Mouse (Mus musculus): ENCODE data around the gene Mgat3. TPM values are rescaled to one million over a fixed set of nuclear protein-coding genes. Genes with fewer than 3 reads are reported as not detected.

The Mgat3 gene
- polyA plus RNA-seq, 1 experiment from 2014 or later, result 11.8 TPM

GRCm38 (mm10) chr15:80136645-80137044 is 36.9 kb upstream of the Mgat3 start:
- Histone ChIP-seq H3K36me3 (peaks cover 30% of the 10 kb centered on the region), H3K4me3 (no peak overlapping the region)

GRCm38 (mm10) chr15:80137945-80138791 is 35.4 kb upstream of the Mgat3 start:
- Histone ChIP-seq H3K27ac (replicated peaks) (peak overlapping the region; percentile 42; the same call in 1 of the 2 replicates), H3K4me1 (peaks cover 22% of the 10 kb centered on the region), H3K9ac (replicated peaks) (no peak overlapping the region), H3K9me3 (no peaks in the 10 kb centered on the region), H3K4me3 (no peak overlapping the region), H3K4me2 (replicated peaks) (no peak overlapping the region), H3K27me3 (no peaks in the 10 kb centered on the region), H3K36me3 (peaks cover 44% of the 10 kb centered on the region)
- WGBS, result 69% methylated on average over 17 of the region's 17 CpGs
- ATAC-seq (ENCODE audit: low FRiP score, low read depth), result no peak

More at GRCm38 (mm10) chr15:80136645-80137044, 36.9 kb upstream of the Mgat3 start:
- H3K9ac ChIP-seq (replicated peaks), result no peak overlapping the region
- peaks cover 22% of the 10 kb centered on the region for H3K4me1 ChIP-seq
- ATAC-seq (ENCODE audit: low FRiP score, low read depth), result no peak
- H3K4me2 ChIP-seq (replicated peaks), result no peak overlapping the region
- H3K27me3 ChIP-seq, result no peaks in the 10 kb centered on the region
- H3K9me3 ChIP-seq, result no peaks in the 10 kb centered on the region
- no peak overlapping the region for H3K27ac ChIP-seq (replicated peaks)
- 96% methylated on average over 3 of the region's 3 CpGs for WGBS

DNA sequence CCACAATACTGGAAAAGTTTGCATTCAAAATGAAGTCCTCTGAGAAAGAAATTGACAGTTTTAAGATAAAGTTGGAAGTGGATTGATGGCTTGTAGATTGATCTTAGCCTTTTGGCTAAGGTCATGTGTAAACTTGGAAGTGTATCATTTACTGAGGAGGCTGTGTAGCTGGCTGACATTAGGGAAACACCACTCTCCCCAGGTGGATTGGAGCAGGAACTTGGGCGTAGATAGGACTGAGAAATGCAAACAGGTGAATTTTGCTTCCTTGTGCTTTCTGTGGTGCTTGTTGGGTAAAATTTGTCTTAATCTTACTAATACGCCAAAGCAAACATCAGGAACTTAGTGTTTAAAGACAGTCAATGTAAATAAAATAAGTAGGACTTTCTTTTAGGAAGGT is 33.2 kb upstream of the Mgat3 start:
- peaks cover 63% of the 10 kb centered on the region for H3K36me3 ChIP-seq
- no peak overlapping the region for H3K4me2 ChIP-seq (replicated peaks)
- H3K9me3 ChIP-seq, result no peaks in the 10 kb centered on the region
- H3K27ac ChIP-seq (replicated peaks), result no peak overlapping the region
- H3K9ac ChIP-seq (replicated peaks), result no peak overlapping the region
- ATAC-seq (ENCODE audit: low FRiP score, low read depth), result no peak
- H3K4me3 ChIP-seq, result no peak overlapping the region
- H3K27me3 ChIP-seq, result no peaks in the 10 kb centered on the region
- H3K4me1 ChIP-seq, result peaks cover 8% of the 10 kb centered on the region; the same call in 1 of the 2 replicates
- 97% methylated on average over 2 of the region's 2 CpGs for WGBS

DNA sequence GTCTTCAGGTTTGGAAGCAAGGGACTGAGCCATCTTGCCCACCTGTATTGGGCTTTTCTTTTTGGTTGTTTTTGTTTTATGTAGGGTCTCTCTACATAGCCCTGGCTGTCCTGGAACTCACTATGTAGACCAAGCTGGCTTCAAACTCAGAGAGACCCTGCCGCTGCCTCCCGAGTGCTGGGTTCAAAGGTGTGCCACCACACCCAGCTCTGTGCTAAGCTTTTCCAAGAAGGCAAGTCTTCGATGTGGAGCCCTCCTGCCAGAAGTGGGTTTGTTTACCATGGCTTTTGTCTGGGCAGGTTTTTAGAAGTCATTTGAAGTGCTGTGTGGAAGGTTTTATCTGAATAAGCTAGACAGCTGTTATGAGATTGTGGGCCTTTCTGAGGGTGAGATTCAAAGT is 32.6 kb upstream of the Mgat3 start:
- Histone ChIP-seq H3K4me1 (peaks cover 9% of the 10 kb centered on the region; the same call in 1 of the 2 replicates), H3K4me3 (no peak overlapping the region), H3K9me3 (no peaks in the 10 kb centered on the region), H3K36me3 (peaks cover 64% of the 10 kb centered on the region), H3K4me2 (replicated peaks) (no peak overlapping the region), H3K27ac (replicated peaks) (no peak overlapping the region), H3K27me3 (no peaks in the 10 kb centered on the region), H3K9ac (replicated peaks) (no peak overlapping the region)
- 96% methylated on average over 3 of the region's 3 CpGs for WGBS
- no peak for ATAC-seq (ENCODE audit: low FRiP score, low read depth)

- peaks cover 13% of the 10 kb centered on the region; the same call in 1 of the 2 replicates for H3K4me1 ChIP-seq
- 99% methylated on average over 3 of the region's 3 CpGs for WGBS
- no peak overlapping the region for H3K4me2 ChIP-seq (replicated peaks)
- H3K9ac ChIP-seq (replicated peaks), result no peak overlapping the region
- H3K36me3 ChIP-seq, result peaks cover 55% of the 10 kb centered on the region
- no peak overlapping the region for H3K4me3 ChIP-seq
- ATAC-seq (ENCODE audit: low FRiP score, low read depth), result no peak
- no peaks in the 10 kb centered on the region for H3K27me3 ChIP-seq
- no peaks in the 10 kb centered on the region for H3K9me3 ChIP-seq
- no peak overlapping the region for H3K27ac ChIP-seq (replicated peaks)
Measured at GRCm38 (mm10) chr15:80142130-80142529, 31.4 kb upstream of the Mgat3 start.

- no peak overlapping the region for H3K4me3 ChIP-seq
- no peaks in the 10 kb centered on the region for H3K9me3 ChIP-seq
- no peak overlapping the region for H3K27ac ChIP-seq (replicated peaks)
- H3K4me1 ChIP-seq, result peaks cover 5% of the 10 kb centered on the region; the same call in 1 of the 2 replicates
- no peak for ATAC-seq (ENCODE audit: low FRiP score, low read depth)
- H3K4me2 ChIP-seq (replicated peaks), result no peak overlapping the region
- no peak overlapping the region for H3K9ac ChIP-seq (replicated peaks)
- 94% methylated on average over 6 of the region's 6 CpGs for WGBS
- no peaks in the 10 kb centered on the region for H3K27me3 ChIP-seq
- peaks cover 62% of the 10 kb centered on the region for H3K36me3 ChIP-seq
Measured at GRCm38 (mm10) chr15:80143760-80144159, 29.8 kb upstream of the Mgat3 start.

GRCm38 (mm10) chr15:80145397-80145796 is 28.1 kb upstream of the Mgat3 start:
- H3K36me3 ChIP-seq, result peaks cover 70% of the 10 kb centered on the region

GRCm38 (mm10) chr15:80146153-80146552 is 27.4 kb upstream of the Mgat3 start:
- peaks cover 5% of the 10 kb centered on the region; the same call in 1 of the 2 replicates for H3K4me1 ChIP-seq
- H3K4me3 ChIP-seq, result no peak overlapping the region
- H3K27ac ChIP-seq (replicated peaks), result no peak overlapping the region
- no peak overlapping the region for H3K4me2 ChIP-seq (replicated peaks)
- H3K9ac ChIP-seq (replicated peaks), result no peak overlapping the region
- H3K9me3 ChIP-seq, result no peaks in the 10 kb centered on the region
- no peaks in the 10 kb centered on the region for H3K27me3 ChIP-seq
- no peak for ATAC-seq (ENCODE audit: low FRiP score, low read depth)
- WGBS, result 74% methylated on average over 6 of the region's 6 CpGs
- peaks cover 71% of the 10 kb centered on the region for H3K36me3 ChIP-seq

More at GRCm38 (mm10) chr15:80145397-80145796, 28.1 kb upstream of the Mgat3 start:
- Histone ChIP-seq H3K4me2 (replicated peaks) (no peak overlapping the region), H3K27ac (replicated peaks) (no peak overlapping the region), H3K4me3 (no peak overlapping the region), H3K9me3 (no peaks in the 10 kb centered on the region), H3K27me3 (no peaks in the 10 kb centered on the region), H3K9ac (replicated peaks) (no peak overlapping the region), H3K4me1 (peaks cover 5% of the 10 kb centered on the region; the same call in 1 of the 2 replicates)
- no peak for ATAC-seq (ENCODE audit: low FRiP score, low read depth)
- 90% methylated on average over 5 of the region's 5 CpGs for WGBS

DNA sequence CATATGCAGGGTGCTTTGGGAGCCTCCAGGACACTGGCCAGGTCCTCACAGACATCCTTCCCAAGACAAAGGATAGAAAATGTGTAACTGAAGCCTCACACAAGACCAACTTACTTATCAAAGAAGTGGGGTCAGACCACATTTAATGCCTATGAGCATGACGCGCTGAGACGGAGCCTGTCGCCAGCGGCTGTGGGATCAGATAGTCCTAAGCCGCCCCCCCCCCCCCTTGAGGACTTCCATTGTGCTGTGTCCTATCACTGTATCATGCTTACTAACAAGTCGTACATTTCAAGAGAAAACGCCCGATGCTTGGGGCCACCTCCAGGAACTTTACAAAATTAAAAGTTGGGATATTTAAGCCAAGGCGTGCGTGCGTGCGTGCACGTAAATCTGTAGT is 26.4 kb upstream of the Mgat3 start:
- Histone ChIP-seq H3K9ac (replicated peaks) (no peak overlapping the region), H3K9me3 (no peaks in the 10 kb centered on the region), H3K4me2 (replicated peaks) (no peak overlapping the region), H3K27me3 (no peaks in the 10 kb centered on the region), H3K4me1 (peaks cover 5% of the 10 kb centered on the region; the same call in 1 of the 2 replicates), H3K27ac (replicated peaks) (no peak overlapping the region), H3K36me3 (peaks cover 69% of the 10 kb centered on the region), H3K4me3 (no peak overlapping the region)
- WGBS, result 77% methylated on average over 14 of the region's 14 CpGs
- no peak for ATAC-seq (ENCODE audit: low FRiP score, low read depth)

- no peak overlapping the region for H3K4me3 ChIP-seq
- peaks cover 5% of the 10 kb centered on the region; the same call in 1 of the 2 replicates for H3K4me1 ChIP-seq
- no peaks in the 10 kb centered on the region for H3K9me3 ChIP-seq
- H3K27me3 ChIP-seq, result no peaks in the 10 kb centered on the region
- no peak overlapping the region for H3K9ac ChIP-seq (replicated peaks)
- 73% methylated on average over 5 of the region's 5 CpGs for WGBS
- ATAC-seq (ENCODE audit: low FRiP score, low read depth), result no peak
- H3K4me2 ChIP-seq (replicated peaks), result no peak overlapping the region
- peaks cover 68% of the 10 kb centered on the region for H3K36me3 ChIP-seq
- H3K27ac ChIP-seq (replicated peaks), result peak overlapping the region; percentile 30; the same call in 1 of the 2 replicates
Measured at GRCm38 (mm10) chr15:80147511-80147910, 26.0 kb upstream of the Mgat3 start.

DNA sequence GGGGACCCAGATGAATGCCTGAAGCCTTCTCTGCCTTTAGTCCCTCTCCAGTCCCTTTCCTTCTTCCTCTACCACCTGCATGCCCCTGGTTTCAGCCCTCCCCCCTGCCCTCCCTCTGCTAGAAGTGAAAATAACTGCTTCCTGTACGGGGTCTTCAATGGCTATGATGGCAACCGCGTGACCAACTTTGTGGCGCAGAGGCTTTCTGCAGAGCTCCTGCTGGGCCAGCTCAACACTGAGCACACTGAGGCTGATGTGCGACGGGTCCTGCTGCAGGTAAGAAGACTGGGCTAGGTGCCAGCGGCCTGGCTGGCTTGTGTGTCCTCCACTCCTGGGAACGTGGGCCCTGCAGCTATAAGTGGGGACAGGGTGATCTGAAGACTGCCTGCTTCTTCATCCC is 25.0 kb upstream of the Mgat3 start:
- WGBS, result 88% methylated on average over 8 of the region's 8 CpGs

GRCm38 (mm10) chr15:80149517-80149916 is 24.0 kb upstream of the Mgat3 start:
- no peak for ATAC-seq (ENCODE audit: low FRiP score, low read depth)
- WGBS, result 91% methylated on average over 7 of the region's 7 CpGs
- Histone ChIP-seq H3K4me3 (no peak overlapping the region), H3K27ac (replicated peaks) (no peak overlapping the region), H3K4me1 (peaks cover 5% of the 10 kb centered on the region; the same call in 1 of the 2 replicates), H3K9ac (replicated peaks) (no peak overlapping the region), H3K9me3 (no peaks in the 10 kb centered on the region), H3K36me3 (peaks cover 71% of the 10 kb centered on the region), H3K4me2 (replicated peaks) (no peak overlapping the region), H3K27me3 (no peaks in the 10 kb centered on the region)

More for the DNA sequence above, 25.0 kb upstream of the Mgat3 start:
- H3K4me1 ChIP-seq, result peaks cover 5% of the 10 kb centered on the region; the same call in 1 of the 2 replicates
- H3K9me3 ChIP-seq, result no peaks in the 10 kb centered on the region
- H3K9ac ChIP-seq (replicated peaks), result no peak overlapping the region
- no peak for ATAC-seq (ENCODE audit: low FRiP score, low read depth)
- no peak overlapping the region for H3K4me3 ChIP-seq
- H3K4me2 ChIP-seq (replicated peaks), result no peak overlapping the region
- H3K27ac ChIP-seq (replicated peaks), result no peak overlapping the region
- H3K27me3 ChIP-seq, result no peaks in the 10 kb centered on the region
- peaks cover 69% of the 10 kb centered on the region for H3K36me3 ChIP-seq
